Mouse (Mus musculus) CH12.LX (cell line): ENCODE data around the gene Lmf1. TPM values are rescaled to one million over a fixed set of nuclear protein-coding genes. Genes with fewer than 3 reads are reported as not detected.

Experiments used
- DNase-seq: peaks from one replicate; pipeline ENCODE4 v3.0.0-alpha.2; 2013; ENCODE audit errors: extremely low read depth
- H3K27ac ChIP-seq: 2 replicates; pipeline ENCODE4 v1.5.1; 2012; ENCODE audit warnings: low read depth, mild to moderate bottlenecking, control low read depth, moderate library complexity; ENCODE audit not compliant: insufficient read depth
- H3K27me3 ChIP-seq: replicated peaks from 2 replicates; pipeline ENCODE3; 2012; ENCODE audit warnings: inconsistent platforms
- H3K36me3 ChIP-seq, 2 experiments: replicated peaks in 1 of 2; 2 replicates each; pipeline versions ENCODE3 to v1.6.1; 2012; ENCODE audit warnings: inconsistent platforms in 1 of 2, low read length in 1 of 2, mild to moderate bottlenecking in 1 of 2, mixed read lengths in 1 of 2, moderate library complexity in 1 of 2; ENCODE audit not compliant: control insufficient read depth in 1 of 2, insufficient read depth in 1 of 2
- H3K4me1 ChIP-seq, 2 experiments: 2 replicates each; pipeline ENCODE4 v1.6.1; 2012; ENCODE audit warnings: inconsistent platforms in 1 of 2, moderate library complexity in 1 of 2; ENCODE audit not compliant: insufficient read depth in 2 of 2, control insufficient read depth in 1 of 2
- H3K4me2 ChIP-seq: 2 replicates; pipeline ENCODE4 v1.6.1; 2012; ENCODE audit warnings: low read depth, mild to moderate bottlenecking, control low read depth; ENCODE audit not compliant: poor library complexity, insufficient read depth, severe bottlenecking
- H3K4me3 ChIP-seq, 3 experiments: fragments of 150-350 bp in 1 of 3; sonication (generic) in 1 of 3; replicated peaks in 1 of 3; 2 replicates each; pipeline versions ENCODE3 to v1.5.1; 2011 to 2012; ENCODE audit warnings: low read depth in 2 of 3, low read length in 2 of 3, mild to moderate bottlenecking in 2 of 3, moderate library complexity in 2 of 3, control low read depth in 1 of 3, improper control_type of control experiment in 1 of 3, inconsistent platforms in 1 of 3, mixed read lengths in 1 of 3; ENCODE audit not compliant: poor library complexity in 1 of 3
- H3K79me2 ChIP-seq: replicated peaks from 2 replicates; pipeline ENCODE4 v1.6.1; 2012; ENCODE audit warnings: mild to moderate bottlenecking, moderate library complexity; ENCODE audit not compliant: control insufficient read depth, poor library complexity, insufficient read depth, severe bottlenecking; ENCODE audit errors: extremely low read depth
- H3K9ac ChIP-seq: 2 replicates; pipeline ENCODE4 v1.6.1; 2012; ENCODE audit warnings: low read depth, mild to moderate bottlenecking, control low read depth, moderate library complexity; ENCODE audit not compliant: insufficient read depth
- H3K9me3 ChIP-seq: replicated peaks from 2 replicates; pipeline ENCODE3; 2012; ENCODE audit warnings: low read length, inconsistent platforms, mixed read lengths
- BHLHE40 ChIP-seq: IDR thresholded peaks from 2 replicates; pipeline ENCODE4 v1.6.1; 2011; ENCODE audit warnings: mild to moderate bottlenecking, low read depth, low read length, improper control_type of control experiment
- CHD1 ChIP-seq: IDR thresholded peaks from 2 replicates; pipeline ENCODE4 v1.6.1; 2012; ENCODE audit warnings: low read depth, low read length, improper control_type of control experiment, inconsistent platforms
- CHD2 ChIP-seq: IDR thresholded peaks from 2 replicates; pipeline ENCODE4 v1.6.1; 2011; ENCODE audit warnings: low read length, improper control_type of control experiment
- CTCF ChIP-seq, 2 experiments: IDR thresholded peaks in 1 of 2; conservative IDR thresholded peaks in 1 of 2; 2 replicates each; pipeline ENCODE4 v1.5.1; 2011 to 2012; ENCODE audit warnings: low read depth in 2 of 2, low read length in 2 of 2, improper control_type of control experiment in 1 of 2, inconsistent platforms in 1 of 2, mild to moderate bottlenecking in 1 of 2, moderate library complexity in 1 of 2
- E2F4 ChIP-seq: IDR thresholded peaks from 2 replicates; pipeline ENCODE4 v1.6.1; 2011; ENCODE audit warnings: low read depth, low read length, improper control_type of control experiment; ENCODE audit not compliant: insufficient replicate concordance
- ELF1 ChIP-seq: IDR thresholded peaks from 2 replicates; pipeline ENCODE4 v1.6.1; 2014; ENCODE audit warnings: low read depth, mild to moderate bottlenecking, inconsistent platforms, low read length, improper control_type of control experiment
- GABPA ChIP-seq: IDR thresholded peaks from 2 replicates; pipeline ENCODE4 v1.6.1; 2012; ENCODE audit warnings: low read depth, low read length, improper control_type of control experiment, inconsistent platforms; ENCODE audit not compliant: insufficient replicate concordance
- HCFC1 ChIP-seq: IDR thresholded peaks from 2 replicates; pipeline ENCODE4 v1.6.1; 2012; ENCODE audit warnings: low read depth, mild to moderate bottlenecking, inconsistent platforms, low read length, improper control_type of control experiment
- IRF4 ChIP-seq: IDR thresholded peaks from 2 replicates; pipeline ENCODE4 v1.6.1; 2014; ENCODE audit warnings: low read depth, mild to moderate bottlenecking, inconsistent platforms, low read length, improper control_type of control experiment
- MAFK ChIP-seq: IDR thresholded peaks from 2 replicates; pipeline ENCODE4 v1.6.1; 2011; ENCODE audit warnings: low read length, improper control_type of control experiment; ENCODE audit not compliant: insufficient replicate concordance
- MEF2A ChIP-seq: IDR thresholded peaks from 2 replicates; pipeline ENCODE4 v1.6.1; 2014; ENCODE audit warnings: low read depth, mild to moderate bottlenecking, inconsistent platforms, low read length, improper control_type of control experiment, borderline replicate concordance
- MXI1 ChIP-seq: IDR thresholded peaks from 2 replicates; pipeline ENCODE4 v1.6.1; 2011; ENCODE audit warnings: mild to moderate bottlenecking, low read depth, low read length, improper control_type of control experiment
- NRF1 ChIP-seq: IDR thresholded peaks from 2 replicates; pipeline ENCODE4 v1.6.1; 2014; ENCODE audit warnings: low read depth, mild to moderate bottlenecking, inconsistent platforms, low read length, improper control_type of control experiment, moderate library complexity
- PAX5 ChIP-seq: IDR thresholded peaks from 2 replicates; pipeline ENCODE4 v1.6.1; 2012; ENCODE audit warnings: low read length, inconsistent platforms, mixed read lengths
- POLR2A ChIP-seq: IDR thresholded peaks from 2 replicates; pipeline ENCODE4 v1.6.1; 2011; ENCODE audit warnings: low read depth, mild to moderate bottlenecking, improper control_type of control experiment, low read length
- POLR2AphosphoS2 ChIP-seq: IDR thresholded peaks from 2 replicates; pipeline ENCODE4 v1.6.1; 2011; ENCODE audit warnings: low read depth, low read length, improper control_type of control experiment
- RAD21 ChIP-seq: IDR thresholded peaks from 2 replicates; pipeline ENCODE4 v1.6.1; 2011; ENCODE audit warnings: low read depth, mild to moderate bottlenecking, low read length, improper control_type of control experiment, moderate library complexity
- RCOR1 ChIP-seq: conservative IDR thresholded peaks from 2 replicates; pipeline ENCODE4 v1.6.1; 2012; ENCODE audit warnings: low read depth, mild to moderate bottlenecking, inconsistent platforms, low read length, improper control_type of control experiment
- TBP ChIP-seq: conservative IDR thresholded peaks from 2 replicates; pipeline ENCODE4 v1.6.1; 2011; ENCODE audit warnings: low read depth, low read length, improper control_type of control experiment
- TCF12 ChIP-seq: IDR thresholded peaks from 2 replicates; pipeline ENCODE4 v1.6.1; 2014; ENCODE audit warnings: low read depth, mild to moderate bottlenecking, inconsistent platforms, low read length, improper control_type of control experiment
- USF1 ChIP-seq: IDR thresholded peaks from 2 replicates; pipeline ENCODE4 v1.6.1; 2014; ENCODE audit warnings: low read depth, mild to moderate bottlenecking, inconsistent platforms, low read length, improper control_type of control experiment
- ZKSCAN1 ChIP-seq: IDR thresholded peaks from 2 replicates; pipeline ENCODE4 v1.6.1; 2012; ENCODE audit warnings: low read depth, inconsistent platforms, low read length, improper control_type of control experiment, borderline replicate concordance
- ZMIZ1 ChIP-seq: IDR thresholded peaks from 2 replicates; pipeline ENCODE4 v1.6.1; 2012; ENCODE audit warnings: low read depth, mild to moderate bottlenecking, inconsistent platforms, low read length, improper control_type of control experiment
- dilution Hi-C: fragments of 300-500 bp; cut with MboI; formaldehyde crosslinking; loops from 2 replicates; pipeline ENCODE4 v1.14.3; 2020; ENCODE audit warnings: low sequenced_read_pairs; ENCODE audit not compliant: extremely low pct_unique_long_range_greater_than_20kb, extremely low pct_ligation_motif_present
- in situ Hi-C: fragments of 300-500 bp; cut with MboI; formaldehyde crosslinking; loops from 3 replicates; pipeline ENCODE4 v1.14.3; 2019; ENCODE audit warnings: low sequenced_read_pairs, low pct_ligation_motif_present, low pct_unique_long_range_greater_than_20kb, mixed read lengths
- polyA plus RNA-seq: library from polyadenylated mRNA; unstranded; fragments of >175 nt; gene quantifications from 2 replicates; pipeline ENCODE4 v1.2.1, GENCODE M21; 2012; ENCODE audit warnings: low read depth; ENCODE audit not compliant: insufficient read length
- total RNA-seq, 2 experiments: library from RNA; depleted of rRNA; stranded (reverse); fragments of 300-350 nt in 1 of 2; fragments of >200 nt in 1 of 2; gene quantifications; 2 replicates each; pipeline ENCODE4 v1.2.3; 2012 to 2014

Gene Lmf1
- total and polyA plus RNA-seq, 3 experiments: 13.3 to 26.9 (median 15.2) TPM

DNA sequence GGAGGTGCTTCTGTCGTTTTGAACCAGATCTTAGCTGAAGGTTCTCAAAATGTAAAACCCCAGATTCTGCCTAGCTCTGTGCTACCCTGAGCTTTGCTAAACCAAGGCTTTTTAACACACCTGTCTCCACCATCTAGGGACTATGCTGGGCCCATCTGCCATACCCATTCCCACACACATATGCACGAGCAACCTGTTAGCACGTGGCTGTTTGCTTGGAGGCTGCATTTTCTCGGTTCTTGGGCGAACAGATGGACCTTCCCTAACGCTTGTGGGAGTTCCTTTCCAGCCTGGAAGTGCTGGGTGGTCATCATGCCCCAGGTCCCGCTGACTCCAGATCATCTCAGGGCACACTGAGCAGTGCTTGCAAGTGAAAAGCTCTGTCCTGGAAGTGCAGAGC lies 46.4 kb downstream of the Lmf1 start:
- Histone ChIP-seq H3K79me2 (no peaks in the 10 kb centered on the region), H3K36me3 (peaks cover 0 to 30% of the 10 kb centered on the region in 2 experiments), H3K27me3 (no peaks in the 10 kb centered on the region), H3K4me3 (no peak overlapping the region), H3K27ac (no peak overlapping the region), H3K4me1 (peaks cover 0 to 18% of the 10 kb centered on the region in 2 experiments; a peak in 2 of 4 replicates)
- in situ Hi-C loops: no loop called here
- DNase-seq: no peak
- TF ChIP-seq RCOR1 (no peak), ZKSCAN1 (no peak), CHD2 (no peak), IRF4 (no peak), USF1 (no peak), RAD21 (no peak), TCF12 (no peak), GABPA (no peak), MAFK (no peak)
- TF ChIP-seq, all 38 proteins: peak for 0
- Histone ChIP-seq H3K4me2 (no peak overlapping the region), H3K9me3 (peaks cover 3% of the 10 kb centered on the region), H3K9ac (no peak overlapping the region)
- dilution Hi-C loops: no loop called here

DNA sequence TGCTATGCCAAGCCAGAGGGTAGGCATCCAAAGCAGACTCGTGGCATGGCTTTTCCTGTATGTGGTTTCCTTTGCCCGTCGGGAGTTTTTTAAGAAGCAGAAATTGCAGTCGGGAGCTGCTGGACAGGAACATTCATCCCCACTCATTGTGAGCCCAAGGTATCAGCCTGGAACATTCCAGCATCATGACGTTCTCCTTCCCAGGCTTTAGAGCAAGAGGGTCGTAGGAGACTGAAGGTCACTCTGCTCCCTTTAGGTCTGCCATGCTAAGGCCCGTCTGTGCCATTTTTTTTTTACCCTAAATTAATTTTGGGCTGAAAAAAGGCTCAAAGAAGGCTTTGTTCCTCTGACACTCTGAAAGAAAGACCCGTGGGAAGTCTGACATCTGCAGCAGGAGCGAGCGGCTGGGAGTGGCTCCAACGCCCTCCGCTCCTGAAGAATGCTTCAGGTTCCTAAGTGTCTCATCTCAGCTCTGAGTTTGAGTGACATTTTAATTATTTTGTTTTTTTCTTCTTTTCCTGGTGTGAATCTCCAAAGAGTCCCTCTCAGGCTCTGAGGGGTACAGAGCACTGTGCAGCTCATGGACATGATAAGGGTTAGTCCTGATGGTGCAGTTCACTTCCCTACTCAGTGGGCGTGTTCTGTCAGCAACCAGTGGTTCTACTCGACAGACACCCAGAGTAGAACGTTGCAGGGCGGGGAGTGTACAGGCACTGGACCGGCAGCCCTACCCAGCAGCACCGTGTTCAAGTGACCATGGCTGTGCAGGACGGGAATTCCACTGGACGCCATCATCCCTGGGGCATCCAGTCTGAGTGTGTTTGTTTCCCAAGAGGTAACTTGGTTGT lies 47.5 kb downstream of the Lmf1 start:
- H3K9me3 ChIP-seq: no peaks in the 10 kb centered on the region
- no peak for TF ChIP-seq CTCF (conservative IDR thresholded peaks at IDR 0.05 in 1 of 2, IDR thresholded peaks at IDR 0.05 in 1 of 2; ENCODE audit: low read depth in 2 of 2, low read length in 2 of 2)
- no peak for TF ChIP-seq PAX5
- no peak for TF ChIP-seq HCFC1
- TF ChIP-seq TCF12: no peak
- TF ChIP-seq MXI1: no peak
- TF ChIP-seq NRF1: no peak
- TF ChIP-seq POLR2A: no peak
- TF ChIP-seq MEF2A: no peak
- no peak for TF ChIP-seq ELF1
- no peak for TF ChIP-seq CHD1
- TF ChIP-seq E2F4: no peak
- TF ChIP-seq BHLHE40: no peak
- no peak for TF ChIP-seq ZKSCAN1
- TF ChIP-seq ZMIZ1: no peak
- TF ChIP-seq POLR2AphosphoS2: no peak
- no peak for TF ChIP-seq CHD2
- TF ChIP-seq TBP: no peak
- in situ Hi-C loops: no loop called here
- no peak overlapping the region for H3K4me2 ChIP-seq
- no peaks in the 10 kb centered on the region for H3K27me3 ChIP-seq
- no peak overlapping the region for H3K4me3 ChIP-seq
- dilution Hi-C loops: no loop called here
- no peaks in the 10 kb centered on the region for H3K79me2 ChIP-seq
- no peak for DNase-seq
- H3K36me3 ChIP-seq: peaks cover 0 to 32% of the 10 kb centered on the region in 2 experiments
- peaks cover 0 to 20% of the 10 kb centered on the region in 2 experiments; a peak in 2 of 4 replicates for H3K4me1 ChIP-seq
- H3K9ac ChIP-seq: no peak overlapping the region
- H3K27ac ChIP-seq: no peak overlapping the region
